Mouse (Mus musculus): ENCODE measurements at regions not wholly inside any gene's neighbourhood (a gene's known extent, or its start where the extent isn't known, plus 50 kb on each side); places are given as distances from the start of the nearest gene placed in this dataset.
A peak's percentile ranks its signal among the peaks of the same experiment; 100 is the strongest.

- H3K27me3 ChIP-seq (ENCODE audit: control insufficient read depth, insufficient read depth, low read length) = no peaks in the 10 kb centered on the region
- no peaks in the 10 kb centered on the region for H3K36me3 ChIP-seq (ENCODE audit: control insufficient read depth, insufficient read depth, low read length)
- no peaks in the 10 kb centered on the region for H3K4me1 ChIP-seq (ENCODE audit: control insufficient read depth, insufficient read depth, low read length)
- no peaks in the 10 kb centered on the region for H3K9me3 ChIP-seq (ENCODE audit: control insufficient read depth, low read depth, low read length)
- no peak overlapping the region for H3K9ac ChIP-seq (replicated peaks; ENCODE audit: low read depth, low read length)
- no peak overlapping the region for H3K4me2 ChIP-seq (replicated peaks; ENCODE audit: low read depth, low read length)
- 55% methylated on average over 5 of the region's 5 CpGs for WGBS
- no peak overlapping the region for H3K27ac ChIP-seq (ENCODE audit: low read length)
- no peak overlapping the region for H3K4me3 ChIP-seq (ENCODE audit: low read depth, low read length)
- ATAC-seq (ENCODE audit: insufficient number of reproducible peaks, insufficient read depth, low FRiP score, low read depth) = no peak
These were observed 118.2 kb upstream of the Krr1 start for GRCm38 (mm10) chr10:111854254-111854653.

DNA sequence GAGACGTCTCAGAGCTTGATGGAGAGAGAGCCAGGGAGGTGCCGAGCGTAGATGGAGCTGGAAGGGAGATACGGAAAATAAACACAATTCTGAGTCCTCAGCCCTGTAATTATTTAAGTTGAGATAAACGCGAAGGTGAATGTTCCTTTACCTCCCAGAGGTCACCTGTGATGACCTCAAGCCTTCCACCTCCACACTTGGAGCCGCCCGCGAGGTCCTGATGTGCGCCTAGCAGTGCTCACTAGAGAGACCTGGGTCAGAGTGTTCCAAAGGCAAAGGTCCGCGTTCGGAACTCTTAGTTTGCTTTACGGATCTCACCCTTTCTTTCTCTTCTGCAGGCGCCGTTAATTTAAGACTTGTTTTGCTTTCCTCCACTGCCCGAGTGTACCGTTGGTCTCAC is 117.0 kb upstream of the Krr1 start:
- ATAC-seq (ENCODE audit: insufficient number of reproducible peaks, insufficient read depth, low FRiP score, low read depth) = peak; percentile 71; the same call in 1 of the 2 replicates
- H3K9me3 ChIP-seq (ENCODE audit: control insufficient read depth, low read depth, low read length) = no peaks in the 10 kb centered on the region
- no peaks in the 10 kb centered on the region for H3K36me3 ChIP-seq (ENCODE audit: control insufficient read depth, insufficient read depth, low read length)
- no peaks in the 10 kb centered on the region for H3K4me1 ChIP-seq (ENCODE audit: control insufficient read depth, insufficient read depth, low read length)
- H3K27ac ChIP-seq (ENCODE audit: low read length) = no peak overlapping the region
- H3K27me3 ChIP-seq (ENCODE audit: control insufficient read depth, insufficient read depth, low read length) = no peaks in the 10 kb centered on the region
- H3K4me2 ChIP-seq (replicated peaks; ENCODE audit: low read depth, low read length) = no peak overlapping the region
- no peak overlapping the region for H3K4me3 ChIP-seq (ENCODE audit: low read depth, low read length)
- H3K9ac ChIP-seq (replicated peaks; ENCODE audit: low read depth, low read length) = no peak overlapping the region
- WGBS = 75% methylated on average over 18 of the region's 18 CpGs

- WGBS = 55% methylated on average over 6 of the region's 6 CpGs
- H3K27ac ChIP-seq (ENCODE audit: low read length) = no peak overlapping the region
- no peak for ATAC-seq (ENCODE audit: insufficient number of reproducible peaks, insufficient read depth, low FRiP score, low read depth)
These were observed 114.1 kb upstream of the Krr1 start for GRCm38 (mm10) chr10:111858403-111858802.

GRCm38 (mm10) chr10:111865286-111865830 is 107.1 kb upstream of the Krr1 start:
- H3K9ac ChIP-seq (replicated peaks; ENCODE audit: low read depth, low read length) = no peak overlapping the region
- no peaks in the 10 kb centered on the region for H3K9me3 ChIP-seq (ENCODE audit: control insufficient read depth, low read depth, low read length)
- no peak overlapping the region for H3K4me2 ChIP-seq (replicated peaks; ENCODE audit: low read depth, low read length)
- no peaks in the 10 kb centered on the region for H3K27me3 ChIP-seq (ENCODE audit: control insufficient read depth, insufficient read depth, low read length)
- ATAC-seq (ENCODE audit: insufficient number of reproducible peaks, insufficient read depth, low FRiP score, low read depth) = no peak
- no peak overlapping the region for H3K27ac ChIP-seq (ENCODE audit: low read length)
- 69% methylated on average over 8 of the region's 8 CpGs for WGBS
- no peak overlapping the region for H3K4me3 ChIP-seq (ENCODE audit: low read depth, low read length)
- 0 out of 2 replicates have a peak, but pooled peaks cover 5% of the 10 kb centered on the region for H3K4me1 ChIP-seq (ENCODE audit: control insufficient read depth, insufficient read depth, low read length)
- H3K36me3 ChIP-seq (ENCODE audit: control insufficient read depth, insufficient read depth, low read length) = no peaks in the 10 kb centered on the region

More at GRCm38 (mm10) chr10:111858403-111858802, 114.1 kb upstream of the Krr1 start:
- no peaks in the 10 kb centered on the region for H3K4me1 ChIP-seq (ENCODE audit: control insufficient read depth, insufficient read depth, low read length)
- no peak overlapping the region for H3K9ac ChIP-seq (replicated peaks; ENCODE audit: low read depth, low read length)
- no peaks in the 10 kb centered on the region for H3K9me3 ChIP-seq (ENCODE audit: control insufficient read depth, low read depth, low read length)
- H3K27me3 ChIP-seq (ENCODE audit: control insufficient read depth, insufficient read depth, low read length) = no peaks in the 10 kb centered on the region
- H3K4me2 ChIP-seq (replicated peaks; ENCODE audit: low read depth, low read length) = no peak overlapping the region
- H3K36me3 ChIP-seq (ENCODE audit: control insufficient read depth, insufficient read depth, low read length) = no peaks in the 10 kb centered on the region
- H3K4me3 ChIP-seq (ENCODE audit: low read depth, low read length) = no peak overlapping the region

- H3K9ac ChIP-seq (replicated peaks; ENCODE audit: low read depth, low read length) = no peak overlapping the region
- H3K27me3 ChIP-seq (ENCODE audit: control insufficient read depth, insufficient read depth, low read length) = no peaks in the 10 kb centered on the region
- ATAC-seq (ENCODE audit: insufficient number of reproducible peaks, insufficient read depth, low FRiP score, low read depth) = no peak
- 61% methylated on average over 6 of the region's 6 CpGs for WGBS
- no peaks in the 10 kb centered on the region for H3K9me3 ChIP-seq (ENCODE audit: control insufficient read depth, low read depth, low read length)
- no peak overlapping the region for H3K4me3 ChIP-seq (ENCODE audit: low read depth, low read length)
- no peak overlapping the region for H3K4me2 ChIP-seq (replicated peaks; ENCODE audit: low read depth, low read length)
- H3K36me3 ChIP-seq (ENCODE audit: control insufficient read depth, insufficient read depth, low read length) = no peaks in the 10 kb centered on the region
- H3K27ac ChIP-seq (ENCODE audit: low read length) = no peak overlapping the region
- H3K4me1 ChIP-seq (ENCODE audit: control insufficient read depth, insufficient read depth, low read length) = 0 out of 2 replicates have a peak, but pooled peaks cover 5% of the 10 kb centered on the region
These were observed 105.4 kb upstream of the Krr1 start for GRCm38 (mm10) chr10:111867102-111867501.

- WGBS = 25% methylated on average over 6 of the region's 6 CpGs
- H3K36me3 ChIP-seq (ENCODE audit: control insufficient read depth, insufficient read depth, low read length) = no peaks in the 10 kb centered on the region
- H3K4me3 ChIP-seq (ENCODE audit: low read depth, low read length) = no peak overlapping the region
- 0 out of 2 replicates have a peak, but pooled peaks cover 5% of the 10 kb centered on the region for H3K4me1 ChIP-seq (ENCODE audit: control insufficient read depth, insufficient read depth, low read length)
- no peaks in the 10 kb centered on the region for H3K9me3 ChIP-seq (ENCODE audit: control insufficient read depth, low read depth, low read length)
- no peak overlapping the region for H3K4me2 ChIP-seq (replicated peaks; ENCODE audit: low read depth, low read length)
- H3K27ac ChIP-seq (ENCODE audit: low read length) = no peak overlapping the region
- no peaks in the 10 kb centered on the region for H3K27me3 ChIP-seq (ENCODE audit: control insufficient read depth, insufficient read depth, low read length)
- ATAC-seq (ENCODE audit: insufficient number of reproducible peaks, insufficient read depth, low FRiP score, low read depth) = no peak
- H3K9ac ChIP-seq (replicated peaks; ENCODE audit: low read depth, low read length) = no peak overlapping the region
These were observed 104.9 kb upstream of the Krr1 start for GRCm38 (mm10) chr10:111867538-111867937.

- Histone ChIP-seq H3K27ac (ENCODE audit: low read length) (no peak overlapping the region), H3K36me3 (ENCODE audit: control insufficient read depth, insufficient read depth, low read length) (no peaks in the 10 kb centered on the region), H3K9me3 (ENCODE audit: control insufficient read depth, low read depth, low read length) (no peaks in the 10 kb centered on the region), H3K4me2 (replicated peaks; ENCODE audit: low read depth, low read length) (no peak overlapping the region), H3K4me1 (ENCODE audit: control insufficient read depth, insufficient read depth, low read length) (no peaks in the 10 kb centered on the region), H3K4me3 (ENCODE audit: low read depth, low read length) (no peak overlapping the region), H3K9ac (replicated peaks; ENCODE audit: low read depth, low read length) (no peak overlapping the region), H3K27me3 (ENCODE audit: control insufficient read depth, insufficient read depth, low read length) (no peaks in the 10 kb centered on the region)
- 81% methylated on average over 3 of the region's 3 CpGs for WGBS
- ATAC-seq (ENCODE audit: insufficient number of reproducible peaks, insufficient read depth, low FRiP score, low read depth) = no peak
These were observed 92.1 kb upstream of the Krr1 start for GRCm38 (mm10) chr10:111880354-111880753.

DNA sequence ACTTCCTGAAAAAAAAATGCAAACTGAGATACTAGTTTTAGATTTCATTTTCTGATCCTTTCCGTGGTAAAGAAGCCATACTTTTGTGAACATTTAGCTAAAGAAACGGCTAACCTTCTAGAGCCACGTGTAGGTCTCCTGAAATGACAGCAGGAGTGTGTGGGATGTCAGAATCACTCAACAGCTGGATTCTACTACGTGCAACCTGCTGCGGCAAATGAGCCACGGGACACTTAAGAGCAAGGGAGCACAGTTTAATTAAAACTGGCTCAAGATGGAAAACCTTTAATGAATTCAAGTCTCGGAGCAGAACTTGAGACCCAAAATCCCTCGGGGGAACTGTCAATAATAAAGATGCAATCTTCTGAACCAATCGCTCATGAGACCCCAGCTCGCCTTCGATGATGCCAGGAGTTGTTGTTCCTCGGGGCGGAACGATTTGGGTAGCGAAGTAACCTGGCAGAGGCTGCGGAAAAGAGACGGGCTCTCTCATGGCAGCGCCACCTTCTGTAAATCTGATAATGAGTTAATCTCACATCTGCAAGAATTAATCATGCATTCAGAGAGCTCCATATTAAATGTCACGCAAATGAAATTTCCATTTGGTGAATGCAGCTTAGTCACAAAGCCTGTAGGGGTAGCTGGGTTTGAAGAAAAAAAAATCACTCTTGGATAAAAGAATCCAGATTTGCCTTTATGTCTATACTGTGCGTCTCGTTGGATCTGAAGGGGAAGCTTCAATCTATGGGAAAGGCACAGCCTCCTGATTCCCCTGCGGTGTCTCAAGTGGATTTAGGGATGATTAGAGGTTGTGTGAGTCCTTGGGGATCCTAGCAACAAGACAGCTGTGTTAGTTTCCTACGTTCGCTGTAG is 90.9 kb upstream of the Krr1 start:
- Histone ChIP-seq H3K27me3 (ENCODE audit: control insufficient read depth, insufficient read depth, low read length) (no peaks in the 10 kb centered on the region), H3K4me1 (ENCODE audit: control insufficient read depth, insufficient read depth, low read length) (no peaks in the 10 kb centered on the region), H3K27ac (ENCODE audit: low read length) (no peak overlapping the region), H3K9ac (replicated peaks; ENCODE audit: low read depth, low read length) (no peak overlapping the region), H3K9me3 (ENCODE audit: control insufficient read depth, low read depth, low read length) (no peaks in the 10 kb centered on the region), H3K4me2 (replicated peaks; ENCODE audit: low read depth, low read length) (no peak overlapping the region), H3K36me3 (ENCODE audit: control insufficient read depth, insufficient read depth, low read length) (no peaks in the 10 kb centered on the region), H3K4me3 (ENCODE audit: low read depth, low read length) (no peak overlapping the region)
- ATAC-seq (ENCODE audit: insufficient number of reproducible peaks, insufficient read depth, low FRiP score, low read depth) = no peak
- WGBS = 81% methylated on average over 24 of the region's 24 CpGs

Measured in stomach, embryonic 14.5 days (tissue).